Mouse (Mus musculus) brown adipose tissue, adult 24 weeks (tissue): Measurements from ENCODE around the gene Slc1a2. TPM values are rescaled to one million over a fixed set of nuclear protein-coding genes. Genes with fewer than 3 reads are reported as not detected.

Source experiments
- H3K27ac ChIP-seq: fragments of 200-500 bp; replicated peaks from 2 replicates; pipeline ENCODE4 v1.5.1; 2012; ENCODE audit warnings: low read depth, mild to moderate bottlenecking, low read length
- H3K4me1 ChIP-seq: fragments of 200-500 bp; 2 replicates; pipeline ENCODE4 v1.6.1; 2012; ENCODE audit warnings: low read length, mixed read lengths; ENCODE audit not compliant: control insufficient read depth, insufficient read depth, insufficient read length
- H3K4me3 ChIP-seq: fragments of 200-500 bp; 2 replicates; pipeline ENCODE4 v1.5.1; 2012; ENCODE audit warnings: low read depth, mild to moderate bottlenecking, low read length, moderate library complexity; ENCODE audit not compliant: insufficient read depth
- polyA plus RNA-seq: library from polyadenylated mRNA; stranded (reverse); fragments of >200 nt; gene quantifications from 2 replicates; pipeline ENCODE4 v1.2.4, GENCODE M21; 2012; ENCODE audit not compliant: missing spikeins, insufficient read depth, insufficient read length

Gene Slc1a2
- polyA plus RNA-seq, 1 experiment: not detected

DNA sequence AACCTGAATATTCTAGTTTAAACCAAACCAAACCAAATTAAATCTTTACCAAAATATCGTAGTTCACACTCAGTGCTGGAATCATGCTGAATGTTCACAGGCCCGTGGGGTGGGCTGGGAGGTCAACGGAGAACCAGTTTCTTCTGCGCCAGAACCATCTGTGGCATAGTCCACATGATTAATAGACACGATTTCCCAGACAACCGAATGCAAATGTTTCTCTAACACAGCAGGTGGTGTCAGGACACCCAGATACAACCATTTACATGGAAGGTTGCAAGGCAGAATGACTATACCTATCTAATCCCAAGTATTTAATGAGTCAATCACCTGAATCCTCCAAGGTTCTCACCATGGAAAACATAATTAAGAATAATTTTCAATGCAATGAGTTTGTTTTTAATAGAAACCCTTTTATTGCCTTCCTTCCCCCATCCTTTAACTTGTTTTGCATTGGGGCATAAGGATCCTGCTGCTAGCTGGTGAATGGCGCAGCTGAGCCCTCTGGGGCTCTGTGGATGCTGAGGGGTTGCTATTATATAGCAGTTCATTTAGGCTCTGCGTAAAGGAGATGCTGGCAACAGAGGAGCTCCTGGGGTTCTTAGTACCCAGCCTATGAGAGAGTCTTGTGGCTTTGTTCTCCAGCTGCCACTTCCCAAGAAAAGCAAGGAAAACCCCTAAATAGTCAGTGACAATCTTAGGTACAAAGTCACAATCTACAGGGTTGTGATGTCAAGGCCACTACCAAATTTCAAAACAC is 2.3 kb upstream of the Slc1a2 start:
- no peak overlapping the region for H3K27ac ChIP-seq
- no peak overlapping the region for H3K4me3 ChIP-seq
- H3K4me1 ChIP-seq: no peaks in the 10 kb centered on the region; the same call in 1 of the 2 replicates

DNA sequence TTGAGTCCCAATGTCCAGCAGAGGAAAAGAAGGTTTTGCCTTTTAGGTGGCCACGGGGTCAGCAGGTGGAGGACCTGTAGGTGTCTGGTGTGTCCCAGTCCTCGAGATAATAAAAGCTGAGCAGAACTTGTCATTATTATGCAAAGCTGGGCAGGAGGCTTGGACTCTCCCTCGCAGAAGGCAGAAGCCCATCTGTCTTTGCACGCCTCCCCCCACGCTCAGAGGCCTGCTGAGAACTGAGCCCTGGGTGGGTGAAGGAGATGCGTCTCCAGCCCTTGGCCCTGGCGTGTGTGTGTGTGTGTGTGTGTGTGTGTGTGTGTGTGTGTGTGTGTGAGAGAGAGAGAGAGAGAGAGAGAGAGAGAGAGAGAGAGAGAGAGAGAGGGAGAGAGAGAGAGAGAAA is 733 bp upstream of the Slc1a2 start:
- Histone ChIP-seq H3K27ac (no peak overlapping the region), H3K4me1 (no peaks in the 10 kb centered on the region; the same call in 1 of the 2 replicates), H3K4me3 (no peak overlapping the region)

DNA sequence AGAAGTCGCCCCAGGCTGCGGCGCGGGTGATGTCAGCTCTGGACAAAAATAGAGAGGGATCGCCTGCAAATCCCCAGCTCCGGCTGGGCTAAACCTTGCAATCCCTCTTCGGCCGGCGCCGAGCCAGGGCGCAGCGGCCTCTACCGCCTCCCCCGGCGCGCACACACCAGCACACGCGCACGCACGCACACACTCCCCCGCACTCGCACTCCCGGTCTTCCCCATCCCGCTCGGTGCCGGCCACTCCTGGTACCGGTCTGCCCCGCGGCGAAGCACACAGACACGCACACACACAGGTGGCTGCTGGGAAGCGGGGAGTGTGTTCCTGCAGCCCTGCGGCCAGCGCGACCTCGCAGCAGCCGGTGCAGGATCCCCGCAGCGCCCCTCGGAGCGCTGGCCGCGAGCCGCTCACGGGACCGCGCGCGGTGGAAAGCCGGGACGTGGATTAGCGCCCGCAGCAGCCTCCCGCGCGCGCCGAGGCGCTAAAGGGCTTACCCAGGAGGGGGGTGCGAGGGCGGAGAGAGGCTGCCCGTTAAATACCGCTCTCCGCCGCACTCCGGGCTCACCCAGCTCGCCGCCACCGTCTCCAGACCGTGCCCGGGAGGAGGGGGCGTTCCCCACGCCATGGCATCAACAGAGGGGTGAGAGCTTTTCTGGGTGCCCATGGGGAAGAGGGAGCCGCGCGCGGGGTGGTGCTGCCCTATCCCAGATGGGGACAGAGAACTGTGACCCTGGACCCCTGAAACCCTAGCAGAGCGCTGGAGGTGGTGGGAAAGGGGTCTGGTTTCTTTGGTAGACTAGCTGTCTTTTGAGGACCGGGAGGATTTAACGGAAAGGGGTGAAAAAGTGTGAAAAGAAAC is 432 bp downstream of the Slc1a2 start:
- H3K4me3 ChIP-seq: peak overlapping the region; percentile 54
- no peaks in the 10 kb centered on the region; the same call in 1 of the 2 replicates for H3K4me1 ChIP-seq
- H3K27ac ChIP-seq: no peak overlapping the region

DNA sequence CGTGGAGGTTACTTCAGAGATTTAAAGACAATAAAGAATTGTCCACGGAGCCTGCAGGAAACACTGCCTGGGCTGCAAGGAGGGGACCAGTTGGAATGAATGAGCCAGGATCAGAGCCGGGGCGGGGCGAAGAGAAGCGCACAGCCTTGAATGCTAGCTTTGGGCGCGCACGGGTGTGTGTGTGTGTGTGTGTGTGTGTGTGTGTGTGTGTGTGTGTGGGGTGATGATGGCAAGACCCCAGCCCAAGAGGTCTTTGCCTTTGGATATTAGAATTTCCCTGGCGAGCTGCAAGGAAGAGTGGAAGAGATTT is 1.0 kb downstream of the Slc1a2 start:
- Histone ChIP-seq H3K27ac (no peak overlapping the region), H3K4me3 (peak overlapping the region; percentile 54; the same call in 1 of the 2 replicates), H3K4me1 (no peaks in the 10 kb centered on the region; the same call in 1 of the 2 replicates)

DNA sequence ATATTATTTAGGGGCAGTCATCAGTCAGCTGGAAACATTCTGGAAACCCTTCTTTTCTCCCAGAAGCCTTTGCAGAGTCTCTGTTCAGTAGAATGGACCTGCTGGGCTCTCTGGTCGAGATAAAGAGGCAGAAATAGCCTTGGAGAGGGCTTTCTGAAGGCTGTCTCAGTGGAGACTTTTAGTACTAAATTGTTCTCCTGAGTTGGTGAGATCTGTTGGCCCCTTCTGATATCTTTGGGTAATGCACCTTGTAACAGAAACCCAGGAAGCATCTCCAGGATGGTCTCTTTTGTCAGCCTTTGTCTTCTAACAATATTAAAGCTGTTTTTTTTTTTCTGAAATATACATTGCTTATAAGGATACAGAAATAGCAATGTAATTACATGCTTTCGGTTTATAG is 2.6 kb downstream of the Slc1a2 start:
- H3K4me3 ChIP-seq: no peak overlapping the region
- no peak overlapping the region for H3K27ac ChIP-seq
- no peaks in the 10 kb centered on the region; the same call in 1 of the 2 replicates for H3K4me1 ChIP-seq

DNA sequence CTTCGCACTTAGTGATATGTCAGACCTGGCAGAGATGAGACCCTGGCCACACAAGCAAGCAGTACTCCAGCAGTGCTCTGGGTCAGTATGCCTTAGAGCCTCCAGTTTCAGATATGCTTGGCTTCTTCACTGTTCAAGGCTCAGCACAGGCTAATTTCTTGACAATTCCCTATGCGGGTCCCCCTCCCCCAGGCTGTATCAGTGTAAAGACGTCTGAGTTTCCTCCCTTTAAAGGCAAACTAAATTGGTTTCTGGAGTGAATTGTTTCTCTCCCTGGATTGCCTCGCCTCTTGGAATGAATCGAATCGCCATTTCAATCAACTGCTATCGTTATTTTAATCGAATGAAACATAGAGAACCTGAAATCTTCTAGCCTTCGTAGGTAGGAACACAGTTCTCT is 4.5 kb downstream of the Slc1a2 start:
- H3K4me1 ChIP-seq: no peaks in the 10 kb centered on the region; the same call in 1 of the 2 replicates
- H3K4me3 ChIP-seq: no peak overlapping the region
- no peak overlapping the region for H3K27ac ChIP-seq

DNA sequence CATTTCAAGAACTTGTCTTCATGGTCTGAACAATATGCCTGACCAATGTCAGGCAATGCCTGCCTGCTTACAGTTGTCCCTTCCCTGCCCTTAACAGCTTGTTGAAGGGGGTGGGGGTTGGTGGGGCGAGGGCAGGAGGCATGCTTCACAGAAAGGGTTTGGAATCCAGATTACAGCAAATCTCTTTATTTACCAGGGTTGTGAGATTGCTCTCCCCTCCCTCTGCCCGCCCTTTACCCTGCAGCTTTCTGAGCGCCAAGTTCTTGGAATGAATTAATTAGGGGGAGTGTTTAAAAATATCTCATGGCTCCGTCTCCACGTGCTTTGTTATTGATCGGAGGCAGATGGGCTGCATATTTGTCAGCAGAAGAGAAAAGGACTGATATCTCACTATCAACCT is 4.9 kb downstream of the Slc1a2 start:
- no peak overlapping the region for H3K4me3 ChIP-seq
- H3K27ac ChIP-seq: no peak overlapping the region
- H3K4me1 ChIP-seq: no peaks in the 10 kb centered on the region; the same call in 1 of the 2 replicates

DNA sequence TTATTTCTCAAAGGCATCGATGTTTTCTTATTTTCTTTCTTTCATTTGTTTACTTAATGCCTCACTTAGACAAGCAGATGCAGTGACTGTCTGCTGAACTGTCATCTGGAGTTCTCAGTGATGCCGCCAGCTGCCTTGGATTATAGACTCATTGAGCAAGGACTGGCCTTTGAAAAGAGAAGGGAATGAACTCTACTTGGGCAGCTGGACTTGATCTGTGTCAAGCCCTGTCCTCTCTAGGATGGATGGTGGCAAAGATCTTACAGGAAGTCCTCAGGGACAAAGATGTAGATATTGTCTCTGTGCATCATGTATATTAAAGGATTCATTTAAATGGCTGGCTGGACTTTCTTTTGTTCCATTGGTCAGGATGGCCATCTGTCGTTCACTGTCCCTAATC is 5.4 kb downstream of the Slc1a2 start:
- no peak overlapping the region for H3K4me3 ChIP-seq
- no peaks in the 10 kb centered on the region for H3K4me1 ChIP-seq
- no peak overlapping the region for H3K27ac ChIP-seq

DNA sequence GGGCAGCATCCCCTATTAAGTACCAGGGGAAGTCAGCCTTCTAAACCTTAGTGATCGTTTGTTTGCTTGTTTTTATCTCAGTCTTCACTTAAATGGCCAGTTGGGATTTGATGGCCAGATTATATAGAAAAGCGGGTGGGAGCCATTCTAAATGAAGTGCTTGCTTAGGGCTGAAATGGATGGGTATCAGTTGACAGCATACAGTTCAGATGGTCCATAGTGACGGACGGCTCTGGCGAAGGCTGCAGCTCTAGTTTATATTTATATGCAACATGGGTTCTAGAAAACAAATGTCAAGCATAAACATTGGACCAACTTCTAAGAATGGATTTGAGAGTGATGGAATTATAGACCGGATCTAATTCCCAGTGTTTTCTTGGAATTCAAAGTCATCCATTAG is 9.5 kb downstream of the Slc1a2 start:
- Histone ChIP-seq H3K4me3 (no peak overlapping the region), H3K4me1 (no peaks in the 10 kb centered on the region), H3K27ac (no peak overlapping the region)

DNA sequence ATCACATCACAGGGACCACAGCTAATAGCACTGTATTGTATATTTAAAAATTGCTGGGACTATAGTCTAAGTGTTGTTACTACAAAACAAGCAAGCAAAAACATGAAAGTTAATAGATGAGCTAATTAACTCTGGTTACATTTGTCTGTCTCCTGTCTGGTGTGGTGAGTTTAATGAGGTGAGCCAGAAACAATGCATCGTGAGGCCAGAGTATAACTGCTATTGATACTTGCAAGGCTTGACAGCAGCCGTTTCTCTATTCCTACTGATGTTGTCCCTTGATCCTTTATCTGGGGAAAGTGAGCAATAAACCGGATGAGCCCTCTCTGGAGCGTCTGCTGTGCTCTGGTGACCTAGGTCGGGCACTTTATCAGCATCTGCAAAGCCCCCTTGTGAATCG is 11.1 kb downstream of the Slc1a2 start:
- H3K4me3 ChIP-seq: no peak overlapping the region
- no peak overlapping the region for H3K27ac ChIP-seq
- no peaks in the 10 kb centered on the region for H3K4me1 ChIP-seq

DNA sequence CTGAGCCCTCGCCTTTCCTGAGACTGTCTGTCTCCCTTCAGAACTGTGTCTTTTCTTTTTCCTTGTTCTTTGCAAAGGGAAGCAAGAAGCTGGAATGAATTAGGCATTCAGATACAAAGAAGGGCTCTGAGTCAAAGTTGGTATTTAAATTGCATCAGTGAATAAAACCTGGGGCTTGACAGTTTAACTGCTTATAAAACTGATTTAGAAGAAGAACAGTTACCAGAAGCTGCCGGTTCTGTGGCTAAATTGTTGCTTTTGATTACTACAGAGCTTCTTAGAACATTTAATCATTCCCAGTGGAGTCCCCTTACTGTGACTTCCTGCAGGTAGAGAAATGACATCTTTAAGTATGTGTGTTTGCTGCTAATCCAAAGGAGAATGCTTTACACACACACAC is 16.1 kb downstream of the Slc1a2 start:
- no peak overlapping the region for H3K4me3 ChIP-seq
- no peaks in the 10 kb centered on the region for H3K4me1 ChIP-seq
- H3K27ac ChIP-seq: no peak overlapping the region

DNA sequence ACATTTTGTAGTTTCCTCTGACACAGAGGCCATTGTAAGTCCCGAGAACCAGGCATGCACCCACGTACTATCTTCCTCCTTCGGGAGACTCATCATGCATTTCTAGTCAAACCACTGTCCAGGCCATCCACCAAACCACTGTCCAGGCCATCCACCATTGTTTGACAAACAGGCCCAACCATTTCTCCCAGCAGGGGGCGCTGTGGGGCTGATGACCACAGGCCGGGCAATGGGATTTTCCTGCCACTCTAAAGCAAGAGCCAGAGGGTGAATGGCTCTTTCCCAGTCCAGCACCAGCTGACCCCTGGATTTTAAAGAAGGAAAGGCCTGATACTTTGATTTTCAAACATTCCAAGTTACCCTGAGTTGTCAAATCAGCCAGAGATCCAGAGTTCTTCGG is 16.8 kb downstream of the Slc1a2 start:
- no peaks in the 10 kb centered on the region for H3K4me1 ChIP-seq

DNA sequence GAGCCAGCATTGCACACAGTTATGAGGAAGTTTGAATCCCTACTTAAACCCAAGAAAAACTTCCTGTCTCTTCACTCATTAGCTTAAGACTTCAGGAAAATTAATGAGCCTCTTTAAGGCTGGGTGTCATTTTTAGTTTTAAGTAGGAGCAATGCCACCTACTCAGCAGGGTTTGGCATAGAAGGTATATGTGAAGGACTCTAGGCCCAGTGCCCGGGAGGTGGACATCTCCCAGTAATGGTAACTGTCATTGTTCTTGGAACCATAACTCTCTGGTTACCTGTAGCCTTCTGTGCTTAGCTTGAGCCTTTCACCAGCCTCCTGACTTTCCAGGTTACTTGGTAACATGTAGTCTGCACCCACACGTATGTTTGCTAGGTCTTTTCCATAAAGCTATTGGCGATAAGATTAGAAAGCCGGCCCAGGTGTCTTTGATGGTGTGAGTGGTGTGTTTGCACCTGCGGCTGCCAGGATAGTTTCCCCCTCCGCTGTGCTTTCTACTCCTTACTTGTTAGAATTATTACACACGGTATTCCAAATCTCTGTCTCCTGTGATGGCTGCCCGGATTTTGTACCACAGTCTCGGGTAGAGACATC is 18.4 kb downstream of the Slc1a2 start:
- no peak overlapping the region for H3K4me3 ChIP-seq
- no peak overlapping the region for H3K27ac ChIP-seq
- H3K4me1 ChIP-seq: no peaks in the 10 kb centered on the region

More for the DNA sequence above, 16.8 kb downstream of the Slc1a2 start:
- no peak overlapping the region for H3K27ac ChIP-seq
- H3K4me3 ChIP-seq: no peak overlapping the region

DNA sequence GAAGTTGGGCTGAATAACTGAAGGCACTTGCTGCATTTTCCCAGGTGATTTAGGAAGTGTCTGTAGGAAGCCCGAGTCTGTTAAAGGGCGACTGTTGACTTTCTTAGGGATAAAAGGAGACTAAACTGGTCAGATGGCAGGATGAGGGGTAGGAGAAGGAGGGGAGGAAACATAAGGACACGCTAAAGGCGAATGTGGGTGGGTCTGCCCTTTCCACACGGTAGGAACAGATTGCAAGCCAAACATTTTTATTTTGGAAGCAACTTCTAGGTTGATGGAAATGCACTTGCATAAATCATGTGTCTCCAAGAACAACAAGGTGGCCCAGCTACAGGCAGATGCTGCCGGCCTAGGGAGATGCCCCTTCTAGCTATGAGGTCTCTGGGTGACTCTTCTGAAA is 18.9 kb downstream of the Slc1a2 start:
- Histone ChIP-seq H3K4me3 (no peak overlapping the region), H3K27ac (no peak overlapping the region), H3K4me1 (no peaks in the 10 kb centered on the region)

DNA sequence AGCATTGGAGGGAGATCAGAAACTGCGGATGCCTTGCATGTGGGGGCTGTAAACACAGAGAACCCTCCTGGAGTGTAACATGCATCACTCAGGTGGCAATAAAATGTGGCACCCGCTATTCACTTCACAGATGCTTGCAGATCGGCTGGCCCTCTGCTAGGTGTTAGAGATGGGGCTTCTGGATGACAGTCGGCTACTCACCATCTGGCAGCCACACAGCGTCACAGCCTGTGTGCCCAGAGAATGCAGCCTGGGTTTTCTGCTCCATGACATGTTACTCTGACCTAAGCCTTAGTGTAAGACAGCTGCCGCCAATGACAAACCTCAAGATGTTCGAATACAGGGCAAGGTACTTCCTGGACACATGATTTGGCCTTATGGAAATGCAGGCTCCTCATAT is 22.9 kb downstream of the Slc1a2 start:
- Histone ChIP-seq H3K4me1 (no peaks in the 10 kb centered on the region), H3K27ac (no peak overlapping the region), H3K4me3 (no peak overlapping the region)
